10 mouse cellular contexts compared by ENCODE assay signal in genomic region chr6:52162611-52163365, GRCm38 (mm10). TPM values are rescaled to one million over a fixed set of nuclear protein-coding genes. Genes with fewer than 3 reads are reported as not detected.
A peak's percentile ranks its signal among the peaks of the same experiment; 100 is the strongest.
DNase-seq lines count a peak whose midpoint lies in the region; ATAC-seq and TF ChIP-seq lines count a peak whose summit lies in the region.
"Had no signal": no experiment of that assay in that cellular context is flagged by ENCODE, and none has a peak within 500 bp of the region (broad histone marks: within the 10 kb centered on the region; RNA-seq: fewer than 3 reads in every experiment).

No protein-coding gene starts in this region.

- H3K27ac ChIP-seq in heart, embryonic 13.5 days (replicated peaks) = peak overlapping the region; percentile 79
- peak overlapping the region; percentile 83; the same call in 1 of the 2 replicates for H3K27ac ChIP-seq in embryonic facial prominence, embryonic 14.5 days (replicated peaks; ENCODE audit: low read depth, low read length)
- H3K27ac ChIP-seq in limb, embryonic 14.5 days (replicated peaks; ENCODE audit: low read depth, low read length) = no peak overlapping the region

- peaks cover 99% of the 10 kb centered on the region for H3K27me3 ChIP-seq in heart, embryonic 13.5 days (replicated peaks)
- H3K27me3 ChIP-seq in embryonic facial prominence, embryonic 14.5 days (replicated peaks; ENCODE audit: control insufficient read depth, insufficient read depth, low read length) = peaks cover 98% of the 10 kb centered on the region
- H3K27me3 ChIP-seq in limb, embryonic 14.5 days (ENCODE audit: control insufficient read depth, insufficient read depth, low read length) = peaks cover 86% of the 10 kb centered on the region

- no peak for TF ChIP-seq POLR2A in limb, embryonic 14.5 days (IDR thresholded peaks at IDR 0.05; ENCODE audit: borderline replicate concordance, extremely low read depth, insufficient read depth, insufficient read length)

- ATAC-seq in heart, embryonic 13.5 days (ENCODE audit: extremely low read depth, insufficient number of reproducible peaks, low FRiP score, low TSS enrichment) = no peak
- ATAC-seq in embryonic facial prominence, embryonic 14.5 days (ENCODE audit: low read depth) = no peak
- ATAC-seq in limb, embryonic 14.5 days (ENCODE audit: low FRiP score, low read depth) = no peak
- no peak for ATAC-seq in megakaryocyte progenitor cell, adult 5-6 weeks (replicated peaks; ENCODE audit: poor library complexity)
- no peak for ATAC-seq in erythroblast, adult 5-6 weeks (replicated peaks; ENCODE audit: low FRiP score, poor library complexity, severe bottlenecking)
- ATAC-seq: forebrain, postnatal 0 days had no signal

- H3K4me3 ChIP-seq in heart, embryonic 13.5 days = peak overlapping the region; percentile 51
- H3K4me3 ChIP-seq in embryonic facial prominence, embryonic 14.5 days (ENCODE audit: low read depth, low read length) = peak overlapping the region; percentile 36
- 0 out of 2 replicates have a peak overlapping the region, but pooled peaks have one; percentile 3 for H3K4me3 ChIP-seq in limb, embryonic 14.5 days (replicated peaks; ENCODE audit: low read length)

- peak overlapping the region; percentile 72 for H3K9ac ChIP-seq in heart, embryonic 13.5 days
- peak overlapping the region; percentile 65; the same call in 1 of the 2 replicates for H3K9ac ChIP-seq in embryonic facial prominence, embryonic 14.5 days (ENCODE audit: low read depth, low read length)
- no peak overlapping the region for H3K9ac ChIP-seq in limb, embryonic 14.5 days (ENCODE audit: low read depth, low read length, severe bottlenecking)
- H3K9ac ChIP-seq: forebrain, postnatal 0 days had no signal

- 12% methylated on average over 14 of the region's 14 CpGs for WGBS in heart, embryonic 13.5 days
- 7% methylated on average over 14 of the region's 14 CpGs for WGBS in embryonic facial prominence, embryonic 14.5 days
- WGBS in limb, embryonic 14.5 days = 43% methylated on average over 14 of the region's 14 CpGs

- intact Hi-C loops in heart, postnatal 36 days (cut with DNase I) = no loop called here

- H3K36me3 ChIP-seq in heart, embryonic 13.5 days = no peaks in the 10 kb centered on the region
- no peaks in the 10 kb centered on the region for H3K36me3 ChIP-seq in embryonic facial prominence, embryonic 14.5 days (ENCODE audit: control insufficient read depth, insufficient read depth, low read length)
- no peaks in the 10 kb centered on the region for H3K36me3 ChIP-seq in limb, embryonic 14.5 days (ENCODE audit: control insufficient read depth, insufficient read depth, low read length)

- peak overlapping the region; percentile 59 for H3K4me2 ChIP-seq in heart, embryonic 13.5 days
- H3K4me2 ChIP-seq in embryonic facial prominence, embryonic 14.5 days (ENCODE audit: low read depth, low read length) = peak overlapping the region; percentile 99; the same call in 1 of the 2 replicates
- H3K4me2 ChIP-seq in limb, embryonic 14.5 days (replicated peaks; ENCODE audit: low read depth, low read length, severe bottlenecking) = peak overlapping the region; percentile 40; the same call in 1 of the 2 replicates

- no peak for DNase-seq in heart, postnatal 36 days
- peak; percentile 58 for DNase-seq in NIH3T3 (ENCODE audit: low read depth)
- no peak for DNase-seq in embryonic facial prominence, embryonic 14.5 days (ENCODE audit: low spot score)
- DNase-seq in limb, embryonic 14.5 days (ENCODE audit: low spot score) = no peak
- DNase-seq in ovary, postnatal 10 days (ENCODE audit: low spot score) = no peak

- no peaks in the 10 kb centered on the region for H3K9me3 ChIP-seq in heart, embryonic 13.5 days
- H3K9me3 ChIP-seq in embryonic facial prominence, embryonic 14.5 days (ENCODE audit: control insufficient read depth, low read length) = no peaks in the 10 kb centered on the region
- no peaks in the 10 kb centered on the region for H3K9me3 ChIP-seq in limb, embryonic 14.5 days (ENCODE audit: control insufficient read depth, low read length)

- H3K4me1 ChIP-seq in heart, embryonic 13.5 days = peaks cover 24% of the 10 kb centered on the region
- peaks cover 7% of the 10 kb centered on the region; the same call in 1 of the 2 replicates for H3K4me1 ChIP-seq in embryonic facial prominence, embryonic 14.5 days (ENCODE audit: control insufficient read depth, insufficient read depth, low read length)
- H3K4me1 ChIP-seq in limb, embryonic 14.5 days (ENCODE audit: control insufficient read depth, insufficient read depth, low read length) = peaks cover 34% of the 10 kb centered on the region

RNA-seq across cellular contexts. Expression of gene Hoxa2, which starts 1.8 kb away (rescaled TPM):
- polyA plus RNA-seq in heart, embryonic 13.5 days (2015; fragmentation: Nextera tagmentation; extraction: Ambion mirVana) = 1.5 and 2.5 TPM in 2 replicates
- total RNA-seq in heart, postnatal 36 days (2021) = under 1 TPM in 1 of 2 experiments, not detected in 1; 0.62 TPM
- polyA plus RNA-seq in embryonic facial prominence, embryonic 14.5 days (2014; fragmentation: Nextera tagmentation; extraction: Ambion mirVana) = 7.2 and 11.1 TPM in 2 replicates
- polyA plus RNA-seq in limb, embryonic 14.5 days (2012; rRNA removed) = 3.1 and 3.6 TPM in 2 replicates
- 0.80 and 1.0 TPM in 2 replicates for polyA plus RNA-seq in limb, embryonic 14.5 days (2014; fragmentation: Nextera tagmentation; extraction: Ambion mirVana)
- total RNA-seq in megakaryocyte progenitor cell, adult 5-6 weeks (2015) = 0.86 TPM in 1 of 2 replicates, not detected in the other
- total RNA-seq in megakaryocyte progenitor cell, adult 5-6 weeks (2017) = 0.34 TPM in 1 of 2 replicates, not detected in the other
- total RNA-seq in erythroblast, adult 5-6 weeks (2015; ENCODE audit: low replicate concordance) = not detected in 2 replicates
- total RNA-seq in erythroblast, adult 5-6 weeks (2017; ENCODE audit: low replicate concordance) = not detected in 2 replicates
- total RNA-seq: forebrain, postnatal 0 days; left cerebral cortex, postnatal 25 days had no signal
- polyA plus RNA-seq: forebrain, postnatal 0 days had no signal

RNA-seq across cellular contexts. Expression of gene Hoxa1, which starts 4.7 kb away (rescaled TPM):
- polyA plus RNA-seq in heart, embryonic 13.5 days (2015; fragmentation: Nextera tagmentation; extraction: Ambion mirVana) = 0.97 and 1.6 TPM in 2 replicates
- total RNA-seq in heart, postnatal 36 days (2021) = under 1 TPM; 0.14 to 0.24 TPM
- 1.4 and 1.7 TPM in 2 replicates for polyA plus RNA-seq in embryonic facial prominence, embryonic 14.5 days (2014; fragmentation: Nextera tagmentation; extraction: Ambion mirVana)
- polyA plus RNA-seq in limb, embryonic 14.5 days (2012; rRNA removed) = 1.4 and 1.6 TPM in 2 replicates
- polyA plus RNA-seq in limb, embryonic 14.5 days (2014; fragmentation: Nextera tagmentation; extraction: Ambion mirVana) = 1.4 and 1.7 TPM in 2 replicates
- total RNA-seq in megakaryocyte progenitor cell, adult 5-6 weeks (2015) = 0.15 and 0.17 TPM in 2 replicates
- total RNA-seq in megakaryocyte progenitor cell, adult 5-6 weeks (2017) = 0.10 TPM in 1 of 2 replicates, not detected in the other
- not detected in 2 replicates for total RNA-seq in erythroblast, adult 5-6 weeks (2015; ENCODE audit: low replicate concordance)
- not detected in 2 replicates for total RNA-seq in erythroblast, adult 5-6 weeks (2017; ENCODE audit: low replicate concordance)
- total RNA-seq: left cerebral cortex, postnatal 25 days had no signal
- polyA plus RNA-seq: forebrain, postnatal 0 days had no signal

RNA-seq across cellular contexts. Expression of gene 5730596B20Rik, which starts 14.5 kb away (rescaled TPM):
- 0.15 and 0.33 TPM in 2 replicates for polyA plus RNA-seq in heart, embryonic 13.5 days (2015; fragmentation: Nextera tagmentation; extraction: Ambion mirVana)
- under 1 TPM in 1 of 2 experiments, not detected in 1; 0.08 TPM for total RNA-seq in heart, postnatal 36 days (2021)
- 0.10 and 0.46 TPM in 2 replicates for polyA plus RNA-seq in embryonic facial prominence, embryonic 14.5 days (2014; fragmentation: Nextera tagmentation; extraction: Ambion mirVana)
- 0.27 and 0.44 TPM in 2 replicates for polyA plus RNA-seq in limb, embryonic 14.5 days (2012; rRNA removed)
- polyA plus RNA-seq in limb, embryonic 14.5 days (2014; fragmentation: Nextera tagmentation; extraction: Ambion mirVana) = 0.29 and 0.70 TPM in 2 replicates
- total RNA-seq in megakaryocyte progenitor cell, adult 5-6 weeks (2015) = not detected in 2 replicates
- not detected in 2 replicates for total RNA-seq in megakaryocyte progenitor cell, adult 5-6 weeks (2017)
- total RNA-seq in erythroblast, adult 5-6 weeks (2015; ENCODE audit: low replicate concordance) = not detected in 2 replicates
- total RNA-seq in erythroblast, adult 5-6 weeks (2017; ENCODE audit: low replicate concordance) = not detected in 2 replicates
- total RNA-seq: forebrain, postnatal 0 days; left cerebral cortex, postnatal 25 days had no signal
- polyA plus RNA-seq: forebrain, postnatal 0 days had no signal

RNA-seq across cellular contexts. Expression of gene Hoxa4, which starts 28.8 kb away (rescaled TPM):
- polyA plus RNA-seq in heart, embryonic 13.5 days (2015; fragmentation: Nextera tagmentation; extraction: Ambion mirVana) = 0.71 and 0.74 TPM in 2 replicates
- total RNA-seq in heart, postnatal 36 days (2021) = under 1 TPM; 0.43 to 0.67 TPM
- polyA plus RNA-seq in embryonic facial prominence, embryonic 14.5 days (2014; fragmentation: Nextera tagmentation; extraction: Ambion mirVana) = 1.1 and 1.6 TPM in 2 replicates
- polyA plus RNA-seq in limb, embryonic 14.5 days (2012; rRNA removed) = 2.2 and 2.8 TPM in 2 replicates
- 0.57 and 1.0 TPM in 2 replicates for polyA plus RNA-seq in limb, embryonic 14.5 days (2014; fragmentation: Nextera tagmentation; extraction: Ambion mirVana)
- total RNA-seq in megakaryocyte progenitor cell, adult 5-6 weeks (2015) = 0.88 and 1.9 TPM in 2 replicates
- total RNA-seq in megakaryocyte progenitor cell, adult 5-6 weeks (2017) = 0.71 and 1.3 TPM in 2 replicates
- not detected in 2 replicates for total RNA-seq in erythroblast, adult 5-6 weeks (2015; ENCODE audit: low replicate concordance)
- 0.34 TPM in 1 of 2 replicates, not detected in the other for total RNA-seq in erythroblast, adult 5-6 weeks (2017; ENCODE audit: low replicate concordance)
- total RNA-seq: forebrain, postnatal 0 days; left cerebral cortex, postnatal 25 days had no signal
- polyA plus RNA-seq: forebrain, postnatal 0 days had no signal

RNA-seq across cellular contexts. Expression of gene Hoxa5, which starts 41.6 kb away (rescaled TPM):
- 3.6 and 5.9 TPM in 2 replicates for polyA plus RNA-seq in heart, embryonic 13.5 days (2015; fragmentation: Nextera tagmentation; extraction: Ambion mirVana)
- under 1 TPM; 0.62 to 0.72 TPM for total RNA-seq in heart, postnatal 36 days (2021)
- 2.4 and 3.3 TPM in 2 replicates for polyA plus RNA-seq in embryonic facial prominence, embryonic 14.5 days (2014; fragmentation: Nextera tagmentation; extraction: Ambion mirVana)
- polyA plus RNA-seq in limb, embryonic 14.5 days (2012; rRNA removed) = 11.0 and 12.3 TPM in 2 replicates
- 3.4 and 3.8 TPM in 2 replicates for polyA plus RNA-seq in limb, embryonic 14.5 days (2014; fragmentation: Nextera tagmentation; extraction: Ambion mirVana)
- total RNA-seq in megakaryocyte progenitor cell, adult 5-6 weeks (2015) = 2.3 and 3.1 TPM in 2 replicates
- 0.83 and 1.1 TPM in 2 replicates for total RNA-seq in megakaryocyte progenitor cell, adult 5-6 weeks (2017)
- not detected in 2 replicates for total RNA-seq in erythroblast, adult 5-6 weeks (2015; ENCODE audit: low replicate concordance)
- total RNA-seq in erythroblast, adult 5-6 weeks (2017; ENCODE audit: low replicate concordance) = 0.17 and 0.56 TPM in 2 replicates
- total RNA-seq: forebrain, postnatal 0 days; left cerebral cortex, postnatal 25 days had no signal
- polyA plus RNA-seq: forebrain, postnatal 0 days had no signal

Comparison
In these comparisons a context has a peak if more than half of its experiments do, and no peak if none do; other contexts are left out.
1. H3K4me2 ChIP-seq: peak in every context shown above with its lines; median percentile 99 in embryonic facial prominence, embryonic 14.5 days; 59 in heart, embryonic 13.5 days; 40 in limb, embryonic 14.5 days.